Mouse (Mus musculus) myocyte (in vitro differentiated cells): ENCODE data around the gene Akr1cl. TPM values are rescaled to one million over a fixed set of nuclear protein-coding genes. Genes with fewer than 3 reads are reported as not detected.

Source experiments
- H3K27me3 ChIP-seq: one replicate; pipeline ENCODE4 v1.6.1; 2011; ENCODE audit not compliant: control insufficient read depth, insufficient read depth, insufficient read length
- H3K36me3 ChIP-seq: one replicate; pipeline ENCODE4 v1.6.1; 2011; ENCODE audit not compliant: control insufficient read depth, insufficient read depth
- H3K4me2 ChIP-seq: one replicate; pipeline ENCODE4 v1.6.1; 2011; ENCODE audit warnings: low read depth, control low read depth
- H3K4me3 ChIP-seq: one replicate; pipeline ENCODE4 v1.5.1; 2011; ENCODE audit warnings: mild to moderate bottlenecking, control low read depth, moderate library complexity
- H3K79me2 ChIP-seq: one replicate; pipeline ENCODE4 v1.6.1; 2011; ENCODE audit not compliant: control insufficient read depth, insufficient read depth
- H3ac ChIP-seq: one replicate; pipeline ENCODE4 v1.6.1; 2011; ENCODE audit not compliant: control insufficient read depth, insufficient read length
- CEBPB ChIP-seq: IDR thresholded peaks from 2 replicates; pipeline ENCODE4 v1.6.1; 2011; ENCODE audit warnings: mild to moderate bottlenecking, moderate library complexity; ENCODE audit not compliant: poor library complexity, insufficient read depth, severe bottlenecking
- E2F4 ChIP-seq: IDR thresholded peaks from one replicate; pipeline ENCODE4 v1.6.1; 2011; ENCODE audit warnings: mild to moderate bottlenecking, control low read depth, moderate library complexity; ENCODE audit not compliant: insufficient read depth
- MAX ChIP-seq: IDR thresholded peaks from one replicate; pipeline ENCODE4 v1.6.1; 2011; ENCODE audit warnings: low read depth, mild to moderate bottlenecking, control low read depth
- MYOD1 ChIP-seq, 3 experiments: IDR thresholded peaks; one replicate each; pipeline ENCODE4 v1.6.1; 2011; ENCODE audit warnings: control low read depth in 2 of 3, low read depth in 2 of 3, mild to moderate bottlenecking in 2 of 3, moderate library complexity in 1 of 3; ENCODE audit not compliant: insufficient read length in 2 of 3, control insufficient read depth in 1 of 3
- MYOG ChIP-seq, 3 experiments: IDR thresholded peaks; one replicate each; pipeline ENCODE4 v1.6.1; 2011; ENCODE audit warnings: control low read depth in 2 of 3, low read depth in 2 of 3, mild to moderate bottlenecking in 2 of 3; ENCODE audit not compliant: insufficient read length in 2 of 3, control insufficient read depth in 1 of 3, insufficient read depth in 1 of 3
- POLR2A ChIP-seq: IDR thresholded peaks from one replicate; pipeline ENCODE4 v1.6.1; 2011; ENCODE audit warnings: low read depth, mild to moderate bottlenecking, control low read depth, moderate library complexity; ENCODE audit not compliant: insufficient read length
- POLR2AphosphoS2 ChIP-seq: IDR thresholded peaks from one replicate; pipeline ENCODE4 v1.6.1; 2011; ENCODE audit warnings: low read depth, control low read depth; ENCODE audit not compliant: insufficient read length
- REST ChIP-seq: IDR thresholded peaks from one replicate; pipeline ENCODE4 v1.6.1; 2011; ENCODE audit warnings: mild to moderate bottlenecking, control low read depth, moderate library complexity; ENCODE audit not compliant: insufficient read depth, insufficient read length
- SRF ChIP-seq: IDR thresholded peaks from one replicate; pipeline ENCODE4 v1.6.1; 2011; ENCODE audit warnings: low read depth; ENCODE audit not compliant: control insufficient read depth, insufficient read length
- TCF12 ChIP-seq: IDR thresholded peaks from one replicate; pipeline ENCODE4 v1.6.1; 2011; ENCODE audit warnings: mild to moderate bottlenecking, control low read depth; ENCODE audit not compliant: poor library complexity, insufficient read depth, severe bottlenecking
- TCF3 ChIP-seq: IDR thresholded peaks from one replicate; pipeline ENCODE4 v1.6.1; 2011; ENCODE audit warnings: low read depth, control low read depth; ENCODE audit not compliant: insufficient read length
- USF1 ChIP-seq: IDR thresholded peaks from one replicate; pipeline ENCODE4 v1.6.1; 2011; ENCODE audit warnings: low read depth, mild to moderate bottlenecking, control low read depth, moderate library complexity
- polyA plus RNA-seq: library from polyadenylated mRNA; unstranded; fragments of >200 nt; fragmentation: generic; extraction: Trizol; gene quantifications from one replicate; pipeline ENCODE4 v1.2.1, GENCODE M21; 2012; ENCODE audit warnings: missing spikeins

Akr1cl gene
- polyA plus RNA-seq = not detected

- no peaks in the 10 kb centered on the region for H3K79me2 ChIP-seq
- no peak within 1 kb of the TSS for H3ac ChIP-seq
- TF ChIP-seq TCF12 = no peak
- TF ChIP-seq MYOG (IDR thresholded peaks at IDR 0.05; ENCODE audit: control insufficient read depth in 1 of 3, insufficient read depth in 1 of 3, insufficient read length in 2 of 3, low read depth in 2 of 3) = no peak
- no peak for TF ChIP-seq REST
- TF ChIP-seq CEBPB = no peak
- no peak for TF ChIP-seq E2F4
- no peak for TF ChIP-seq POLR2A
- no peak for TF ChIP-seq MAX
- no peak for TF ChIP-seq USF1
- no peak for TF ChIP-seq TCF3
- no peak for TF ChIP-seq SRF
- TF ChIP-seq POLR2AphosphoS2 = no peak
- no peak for TF ChIP-seq MYOD1 (IDR thresholded peaks at IDR 0.05; ENCODE audit: control insufficient read depth in 1 of 3, insufficient read length in 2 of 3, low read depth in 2 of 3)
- H3K4me3 ChIP-seq = no peak within 1 kb of the TSS
- no peaks in the 10 kb centered on the region for H3K27me3 ChIP-seq
- H3K4me2 ChIP-seq = no peak within 1 kb of the TSS
- H3K36me3 ChIP-seq = no peaks in the 10 kb centered on the region
Measured at GRCm38 (mm10) chr1:65032641-65033040, at the start of gene Akr1cl. TSS of gene Akr1cl (minus strand) at chr1:65032759.

GRCm38 (mm10) chr1:65082188-65082587 is 49.6 kb upstream of the Akr1cl start, which contains the start of gene Crygb:
TSS of gene Crygb (minus strand) at chr1:65082288.
- Histone ChIP-seq H3K4me2 (no peak within 1 kb of the TSS), H3K27me3 (no peaks in the 10 kb centered on the region), H3K4me3 (no peak within 1 kb of the TSS), H3ac (no peak within 1 kb of the TSS), H3K79me2 (no peaks in the 10 kb centered on the region), H3K36me3 (no peaks in the 10 kb centered on the region)
- TF ChIP-seq USF1 = no peak
- no peak for TF ChIP-seq TCF12
- TF ChIP-seq REST = no peak
- TF ChIP-seq POLR2AphosphoS2 = no peak
- TF ChIP-seq TCF3 = no peak
- no peak for TF ChIP-seq SRF
- TF ChIP-seq CEBPB = no peak
- TF ChIP-seq MAX = no peak
- TF ChIP-seq E2F4 = no peak
- no peak for TF ChIP-seq MYOG (IDR thresholded peaks at IDR 0.05; ENCODE audit: control insufficient read depth in 1 of 3, insufficient read depth in 1 of 3, insufficient read length in 2 of 3, low read depth in 2 of 3)

- no peak overlapping the region for H3ac ChIP-seq
- TF ChIP-seq MYOD1 (IDR thresholded peaks at IDR 0.05; ENCODE audit: control insufficient read depth in 1 of 3, insufficient read length in 2 of 3, low read depth in 2 of 3) = no peak
- no peak for TF ChIP-seq TCF3
- no peak for TF ChIP-seq USF1
- TF ChIP-seq SRF = no peak
- TF ChIP-seq POLR2A = no peak
- no peak for TF ChIP-seq POLR2AphosphoS2
- TF ChIP-seq MAX = no peak
- TF ChIP-seq CEBPB = no peak
- no peak for TF ChIP-seq E2F4
- no peak for TF ChIP-seq TCF12
- no peak for TF ChIP-seq MYOG (IDR thresholded peaks at IDR 0.05; ENCODE audit: control insufficient read depth in 1 of 3, insufficient read depth in 1 of 3, insufficient read length in 2 of 3, low read depth in 2 of 3)
- TF ChIP-seq REST = no peak
- H3K4me2 ChIP-seq = no peak overlapping the region
Measured at GRCm38 (mm10) chr1:65075607-65076006, 43.0 kb upstream of the Akr1cl start.

GRCm38 (mm10) chr1:65073589-65073988 is 41.0 kb upstream of the Akr1cl start, which contains the start of gene Crygc:
TSS of gene Crygc (minus strand) at chr1:65073689.
- TF ChIP-seq REST (no peak), POLR2AphosphoS2 (no peak), E2F4 (no peak), CEBPB (no peak), TCF3 (no peak), USF1 (no peak), MAX (no peak), POLR2A (no peak), TCF12 (no peak), MYOG (IDR thresholded peaks at IDR 0.05; ENCODE audit: control insufficient read depth in 1 of 3, insufficient read depth in 1 of 3, insufficient read length in 2 of 3, low read depth in 2 of 3) (no peak), SRF (no peak), MYOD1 (IDR thresholded peaks at IDR 0.05; ENCODE audit: control insufficient read depth in 1 of 3, insufficient read length in 2 of 3, low read depth in 2 of 3) (no peak)
- Histone ChIP-seq H3K27me3 (no peaks in the 10 kb centered on the region), H3K79me2 (no peaks in the 10 kb centered on the region), H3ac (no peak within 1 kb of the TSS), H3K4me2 (no peak within 1 kb of the TSS), H3K36me3 (no peaks in the 10 kb centered on the region), H3K4me3 (no peak within 1 kb of the TSS)

More at GRCm38 (mm10) chr1:65075607-65076006, 43.0 kb upstream of the Akr1cl start:
- H3K27me3 ChIP-seq = no peaks in the 10 kb centered on the region
- H3K79me2 ChIP-seq = no peaks in the 10 kb centered on the region
- no peak overlapping the region for H3K4me3 ChIP-seq
- no peaks in the 10 kb centered on the region for H3K36me3 ChIP-seq
